In genomic region chr8:97374911-97375771, GRCm38 (mm10) we compare ENCODE assay signal across 17 mouse cellular contexts.
"Had no signal": no experiment of that assay in that cellular context is flagged by ENCODE, and none has a peak within 500 bp of the region (broad histone marks: within the 10 kb centered on the region; RNA-seq: fewer than 3 reads in every experiment).

No protein-coding gene starts in this region.

- H3K27me3 ChIP-seq: liver, embryonic 13.5 days; midbrain, embryonic 12.5 days; neural tube, embryonic 13.5 days; stomach, embryonic 15.5 days had no signal

- H3K4me2 ChIP-seq: liver, embryonic 13.5 days; midbrain, embryonic 12.5 days; neural tube, embryonic 13.5 days; stomach, embryonic 15.5 days had no signal

- H3K4me3 ChIP-seq: liver, embryonic 13.5 days; midbrain, embryonic 12.5 days; myocyte; neural tube, embryonic 13.5 days; stomach, embryonic 15.5 days had no signal

- H3K9me3 ChIP-seq: liver, embryonic 13.5 days; midbrain, embryonic 12.5 days; neural tube, embryonic 13.5 days; stomach, embryonic 15.5 days had no signal

- H3K27ac ChIP-seq: liver, embryonic 13.5 days; midbrain, embryonic 12.5 days; neural tube, embryonic 13.5 days; stomach, embryonic 15.5 days had no signal

- H3K36me3 ChIP-seq: liver, embryonic 13.5 days; midbrain, embryonic 12.5 days; neural tube, embryonic 13.5 days; stomach, embryonic 15.5 days had no signal

- H3K4me1 ChIP-seq: liver, embryonic 13.5 days; midbrain, embryonic 12.5 days; neural tube, embryonic 13.5 days; stomach, embryonic 15.5 days had no signal

- DNase-seq: kidney, adult 18-20 months; kidney, adult 9 months; kidney, postnatal 14 days; kidney, postnatal 4 days; liver, embryonic 13.5 days; lung, postnatal 4 days; retina, postnatal 1 day; right cerebral cortex, postnatal 25 days; spleen, adult 18-20 months; thymus, adult 18-20 months; thymus, postnatal 36 days had no signal

- ATAC-seq: lung, postnatal 0 days; midbrain, embryonic 16.5 days had no signal

- H3K9ac ChIP-seq: liver, embryonic 13.5 days; midbrain, embryonic 12.5 days; neural tube, embryonic 13.5 days; stomach, embryonic 15.5 days had no signal
